Mouse (Mus musculus) embryonic fibroblast, embryonic 13.5 days (primary cell): ENCODE measurements around the gene Smyd2. TPM values are rescaled to one million over a fixed set of nuclear protein-coding genes. Genes with fewer than 3 reads are reported as not detected.

Source experiments
- H3K27ac ChIP-seq: 2 replicates; pipeline ENCODE4 v1.5.1; 2012; ENCODE audit warnings: low read length, control low read depth, inconsistent platforms; ENCODE audit not compliant: insufficient read depth
- H3K4me1 ChIP-seq: 2 replicates; pipeline ENCODE4 v1.6.1; 2011; ENCODE audit warnings: low read length; ENCODE audit not compliant: control insufficient read depth, insufficient read depth
- H3K4me3 ChIP-seq: 2 replicates; pipeline ENCODE4 v1.5.1; 2011; ENCODE audit warnings: mild to moderate bottlenecking, control low read depth, low read length; ENCODE audit not compliant: insufficient read depth
- CTCF ChIP-seq: IDR thresholded peaks from 2 replicates; pipeline ENCODE4 v1.5.1; 2011; ENCODE audit warnings: mild to moderate bottlenecking, control low read depth, low read length, moderate library complexity, borderline replicate concordance; ENCODE audit not compliant: insufficient read depth
- POLR2A ChIP-seq: IDR thresholded peaks from 2 replicates; pipeline ENCODE4 v1.6.1; 2011; ENCODE audit warnings: low read depth, mild to moderate bottlenecking, control low read depth, low read length, moderate library complexity
- polyA plus RNA-seq: library from polyadenylated mRNA; stranded (reverse); fragments of >200 nt; gene quantifications from 2 replicates; pipeline ENCODE4 v1.2.4, GENCODE M21; 2011; ENCODE audit warnings: low read depth; ENCODE audit not compliant: missing spikeins, insufficient read length

The Smyd2 gene
- polyA plus RNA-seq, 1 experiment: 47.4 TPM

DNA sequence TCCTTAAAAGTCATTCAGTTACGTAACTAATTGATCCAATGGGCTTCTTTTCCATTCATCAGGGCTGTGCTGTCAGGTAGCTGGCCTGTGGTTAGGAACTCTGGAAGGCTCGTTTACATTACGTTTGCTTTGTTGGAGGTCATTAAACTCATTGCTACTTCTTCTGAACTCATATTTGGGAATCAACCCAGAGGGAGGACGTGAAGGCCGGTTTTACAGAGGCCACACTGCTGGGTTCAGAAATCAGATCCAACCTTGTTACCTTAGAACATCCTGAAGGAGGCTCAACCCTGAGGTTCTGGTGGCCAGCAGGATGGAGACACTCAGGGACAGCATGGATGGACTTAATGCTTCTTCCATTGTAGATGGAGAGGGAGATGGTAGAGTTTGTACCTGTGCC, 70.1 kb downstream of the Smyd2 start:
- H3K27ac ChIP-seq: peak overlapping the region; percentile 58; the same call in 1 of the 2 replicates
- TF ChIP-seq POLR2A (no peak), CTCF (no peak)
- no peak overlapping the region for H3K4me3 ChIP-seq
- H3K4me1 ChIP-seq: no peaks in the 10 kb centered on the region

DNA sequence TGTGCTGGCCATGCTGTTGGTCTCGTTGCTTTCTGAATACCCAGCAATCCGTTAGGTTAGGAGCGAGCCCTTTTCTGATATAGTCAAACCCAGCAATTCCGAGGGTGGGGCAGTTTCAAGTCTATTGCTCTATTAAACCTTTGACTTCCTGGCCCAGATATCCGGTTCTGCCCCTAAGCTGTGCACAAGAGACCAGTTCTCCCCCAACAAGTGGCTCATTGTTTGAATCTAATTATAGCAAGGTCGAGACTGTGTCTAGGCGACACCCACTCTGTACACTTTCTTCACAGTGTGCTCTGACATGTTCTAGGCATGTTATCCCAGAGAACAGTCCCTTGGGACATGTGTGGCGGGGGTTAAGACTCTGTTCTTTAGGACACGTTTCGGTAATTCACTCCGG, 72.6 kb downstream of the Smyd2 start:
- no peaks in the 10 kb centered on the region for H3K4me1 ChIP-seq
- TF ChIP-seq POLR2A (no peak), CTCF (no peak)
- no peak overlapping the region for H3K27ac ChIP-seq
- no peak overlapping the region for H3K4me3 ChIP-seq

DNA sequence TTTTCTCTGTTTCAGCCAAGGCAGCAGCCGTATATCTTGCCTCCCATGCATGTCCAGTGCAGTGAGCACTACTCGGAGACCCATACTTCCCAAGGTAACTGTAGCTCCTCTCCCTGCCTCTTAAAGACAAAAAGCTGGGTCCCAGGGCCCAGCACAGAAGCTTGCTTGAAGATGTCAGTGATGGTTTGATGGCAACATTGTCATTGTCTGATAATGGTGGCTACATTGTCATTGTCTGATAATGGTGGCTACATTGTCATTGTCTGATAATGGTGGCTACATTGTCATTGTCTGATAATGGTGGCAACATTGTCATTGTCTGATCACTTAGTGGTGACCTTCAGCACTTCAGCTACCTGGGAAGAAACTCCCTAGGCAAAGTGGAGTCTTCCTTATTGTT, 75.8 kb downstream of the Smyd2 start:
- H3K27ac ChIP-seq: no peak overlapping the region
- H3K4me1 ChIP-seq: no peaks in the 10 kb centered on the region
- H3K4me3 ChIP-seq: no peak overlapping the region
- TF ChIP-seq POLR2A: no peak
- no peak for TF ChIP-seq CTCF

DNA sequence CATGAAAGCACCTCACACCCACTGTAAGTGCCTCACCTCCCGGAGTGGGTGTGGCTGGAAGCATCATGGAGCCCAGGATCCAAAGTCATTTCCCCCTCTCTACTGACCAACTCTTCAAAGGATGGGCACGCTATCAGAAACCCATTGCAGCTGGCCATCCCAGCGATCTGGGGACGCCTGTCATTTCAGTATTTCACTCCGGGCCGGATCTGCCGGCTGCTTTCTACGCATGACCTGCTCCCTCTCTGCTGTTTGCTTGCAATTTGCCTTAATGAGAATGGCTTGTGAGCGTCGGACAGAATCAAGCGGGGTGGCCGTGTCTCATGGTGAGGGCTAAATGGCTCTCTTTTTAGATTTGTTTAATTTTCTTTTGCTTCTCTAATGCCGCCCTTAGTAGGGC, 88.0 kb downstream of the Smyd2 start:
- Histone ChIP-seq H3K27ac (no peak overlapping the region), H3K4me3 (no peak overlapping the region), H3K4me1 (no peaks in the 10 kb centered on the region)
- TF ChIP-seq POLR2A (no peak), CTCF (no peak)

DNA sequence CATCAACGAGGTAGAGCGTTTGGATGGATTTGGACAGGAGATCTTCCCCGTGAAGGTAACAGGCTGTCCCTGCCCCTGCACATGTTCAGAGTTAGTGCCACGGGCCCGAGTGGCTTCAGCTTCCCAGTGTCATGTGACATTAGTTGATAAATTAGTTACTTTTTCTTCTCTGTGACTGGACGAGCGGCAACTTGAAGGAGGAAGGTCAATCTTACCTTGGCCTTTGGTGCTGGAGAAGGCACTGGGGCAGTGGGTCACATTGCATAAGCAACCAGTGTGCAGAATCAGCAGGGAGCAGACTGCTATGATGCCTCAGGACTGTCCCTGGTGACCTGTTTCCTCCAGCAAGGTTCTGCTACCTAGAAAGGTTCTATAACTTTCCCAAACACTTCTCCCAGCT, 88.8 kb downstream of the Smyd2 start:
- Histone ChIP-seq H3K4me1 (no peaks in the 10 kb centered on the region), H3K27ac (no peak overlapping the region), H3K4me3 (no peak overlapping the region)
- TF ChIP-seq POLR2A (no peak), CTCF (no peak)

DNA sequence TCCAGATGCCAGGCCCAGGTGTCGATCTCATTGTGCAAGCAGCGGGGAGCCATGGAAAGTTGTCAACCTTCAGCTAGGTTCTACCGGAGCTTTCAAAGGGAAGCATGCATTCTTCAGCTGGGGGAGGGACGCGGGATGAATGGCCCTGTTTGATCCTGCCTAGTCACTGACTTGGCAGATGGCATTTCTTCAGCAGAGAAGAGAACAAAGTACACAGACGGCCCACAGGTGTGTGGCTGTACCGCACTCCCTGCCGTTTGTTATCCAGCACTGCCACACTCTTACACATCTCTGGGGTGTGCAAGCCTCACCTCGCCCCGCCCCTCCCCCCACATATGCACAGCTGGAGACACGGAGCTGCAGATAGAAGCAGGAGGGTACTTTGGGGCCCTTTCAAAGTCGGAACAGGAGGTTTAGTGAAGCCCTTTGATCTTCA, 91.3 kb downstream of the Smyd2 start:
- Histone ChIP-seq H3K4me3 (no peak overlapping the region), H3K27ac (no peak overlapping the region), H3K4me1 (no peaks in the 10 kb centered on the region)
- no peak for TF ChIP-seq CTCF
- no peak for TF ChIP-seq POLR2A

Other genes with a start within 250 kb of the Smyd2 start
- 21.1 and 32.0 TPM in 2 replicates for gene Cenpf, start 234.3 kb downstream of the Smyd2 start, polyA plus RNA-seq
- 57.3 and 64.4 TPM in 2 replicates for gene Ptpn14, start 194.1 kb downstream of the Smyd2 start, polyA plus RNA-seq
- gene Prox1, start 248.4 kb upstream of the Smyd2 start, polyA plus RNA-seq: 0.23 and 0.35 TPM in 2 replicates